Mouse (Mus musculus) forebrain, embryonic 11.5 days (tissue): ENCODE measurements around the gene Dbndd2. TPM values are rescaled to one million over a fixed set of nuclear protein-coding genes. Genes with fewer than 3 reads are reported as not detected.
A peak's percentile ranks its signal among the peaks of the same experiment; 100 is the strongest.

Source experiments
- ATAC-seq: fragments of 200-750 bp; cut with Nextera tagmentation; replicated peaks from 2 replicates; pipeline ENCODE4 v1.8.0; 2017; ENCODE audit warnings: moderate TSS enrichment; ENCODE audit not compliant: low FRiP score
- DNase-seq: peaks from one replicate; pipeline ENCODE4 v3.0.0-alpha.2; 2017; ENCODE audit warnings: low spot score
- H3K27ac ChIP-seq: fragments of 300-500 bp; sonication (generic); 2 replicates; pipeline ENCODE4 v1.5.1; 2014; ENCODE audit warnings: low read depth, low read length
- H3K27me3 ChIP-seq: fragments of 300-500 bp; sonication (generic); 2 replicates; pipeline ENCODE4 v1.6.1; 2014; ENCODE audit warnings: mild to moderate bottlenecking, low read length, mixed read lengths; ENCODE audit not compliant: control insufficient read depth, insufficient read depth
- H3K36me3 ChIP-seq: fragments of 300-500 bp; sonication (generic); 2 replicates; pipeline ENCODE4 v1.6.1; 2014; ENCODE audit warnings: mild to moderate bottlenecking, low read length, moderate library complexity, mixed read lengths; ENCODE audit not compliant: control insufficient read depth, insufficient read depth
- H3K4me1 ChIP-seq: fragments of 300-500 bp; sonication (generic); replicated peaks from 2 replicates; pipeline ENCODE4 v1.6.1; 2014; ENCODE audit warnings: low read length, mixed read lengths; ENCODE audit not compliant: control insufficient read depth, insufficient read depth
- H3K4me2 ChIP-seq: fragments of 300-500 bp; sonication (generic); 2 replicates; pipeline ENCODE4 v1.6.1; 2014; ENCODE audit warnings: low read depth, mild to moderate bottlenecking, low read length, moderate library complexity, mixed read lengths; ENCODE audit not compliant: severe bottlenecking
- H3K4me3 ChIP-seq: fragments of 300-500 bp; sonication (generic); 2 replicates; pipeline ENCODE4 v1.5.1; 2014; ENCODE audit warnings: low read depth, low read length
- H3K9ac ChIP-seq: fragments of 300-500 bp; sonication (generic); 2 replicates; pipeline ENCODE4 v1.6.1; 2014; ENCODE audit warnings: low read length
- H3K9me3 ChIP-seq: fragments of 300-500 bp; sonication (generic); 2 replicates; pipeline ENCODE4 v1.6.1; 2016; ENCODE audit warnings: low read length, mixed read lengths; ENCODE audit not compliant: control insufficient read depth
- WGBS: fragments of 180-500 bp; shearing (Covaris S2); extraction: QIAGEN DNeasy Blood & Tissue Kit; methylation state at CpG from one replicate; pipeline ENCODE4 v1.1.7; 2014; 5-methylcytosine and 5-hydroxymethylcytosine counted together
- polyA plus RNA-seq: library from polyadenylated mRNA; unstranded; fragments of >200 nt; fragmentation: Nextera tagmentation; extraction: Ambion mirVana; gene quantifications from 2 replicates; pipeline ENCODE4 v1.2.1, GENCODE M21; 2014

Dbndd2 gene
- 3.4 and 3.6 TPM in 2 replicates for polyA plus RNA-seq

GRCm38 (mm10) chr2:164485681-164486257, at the start of gene Dbndd2:
Dbndd2 (plus strand) TSS chr2:164486106.
- DNase-seq = peak; percentile 60
- H3K9ac ChIP-seq = peak within 1 kb of the TSS; percentile 75
- 1% methylated on average over 26 of the region's 26 CpGs for WGBS
- H3K4me1 ChIP-seq = peaks cover 6% of the 10 kb centered on the region
- 0 out of 2 replicates have a peak, but pooled peaks have one; percentile 36 for ATAC-seq
- no peaks in the 10 kb centered on the region for H3K9me3 ChIP-seq
- H3K27me3 ChIP-seq = peaks cover 18% of the 10 kb centered on the region
- no peaks in the 10 kb centered on the region for H3K36me3 ChIP-seq
- H3K27ac ChIP-seq = no peak within 1 kb of the TSS
- peak within 1 kb of the TSS; percentile 72 for H3K4me3 ChIP-seq
- H3K4me2 ChIP-seq = peak within 1 kb of the TSS; percentile 99

GRCm38 (mm10) chr2:164436215-164436913, 49.5 kb upstream of the Dbndd2 start:
- H3K4me1 ChIP-seq = peaks cover 3% of the 10 kb centered on the region; the same call in 1 of the 2 replicates
- no peak overlapping the region for H3K9ac ChIP-seq
- H3K9me3 ChIP-seq = no peaks in the 10 kb centered on the region
- H3K27me3 ChIP-seq = peaks cover 2% of the 10 kb centered on the region; the same call in 1 of the 2 replicates
- H3K27ac ChIP-seq = no peak overlapping the region
- no peak for ATAC-seq
- 17% methylated on average over 8 of the region's 8 CpGs for WGBS
- no peak overlapping the region for H3K4me2 ChIP-seq
- no peak overlapping the region for H3K4me3 ChIP-seq
- no peak for DNase-seq
- no peaks in the 10 kb centered on the region for H3K36me3 ChIP-seq

GRCm38 (mm10) chr2:164436961-164437360, 48.9 kb upstream of the Dbndd2 start:
- WGBS = 54% methylated on average over 3 of the region's 3 CpGs
- H3K9me3 ChIP-seq = no peaks in the 10 kb centered on the region
- no peak overlapping the region for H3K4me2 ChIP-seq
- no peak overlapping the region for H3K9ac ChIP-seq
- ATAC-seq = no peak
- no peak for DNase-seq
- peaks cover 5% of the 10 kb centered on the region; the same call in 1 of the 2 replicates for H3K4me1 ChIP-seq
- peaks cover 2% of the 10 kb centered on the region; the same call in 1 of the 2 replicates for H3K27me3 ChIP-seq
- H3K36me3 ChIP-seq = no peaks in the 10 kb centered on the region
- no peak overlapping the region for H3K4me3 ChIP-seq
- H3K27ac ChIP-seq = no peak overlapping the region

GRCm38 (mm10) chr2:164437710-164438109, 48.2 kb upstream of the Dbndd2 start:
- DNase-seq (no peak), ATAC-seq (no peak)
- 85% methylated on average over 6 of the region's 6 CpGs for WGBS
- no peak overlapping the region for H3K9ac ChIP-seq
- H3K27ac ChIP-seq = no peak overlapping the region
- H3K4me1 ChIP-seq = peaks cover 5% of the 10 kb centered on the region; the same call in 1 of the 2 replicates
- H3K9me3 ChIP-seq = no peaks in the 10 kb centered on the region
- no peak overlapping the region for H3K4me3 ChIP-seq
- no peaks in the 10 kb centered on the region for H3K36me3 ChIP-seq
- H3K27me3 ChIP-seq = peaks cover 2% of the 10 kb centered on the region; the same call in 1 of the 2 replicates
- H3K4me2 ChIP-seq = no peak overlapping the region

GRCm38 (mm10) chr2:164438257-164438656, 47.6 kb upstream of the Dbndd2 start:
- Histone ChIP-seq H3K36me3 (no peaks in the 10 kb centered on the region), H3K27ac (no peak overlapping the region), H3K4me2 (no peak overlapping the region), H3K4me3 (no peak overlapping the region), H3K4me1 (peaks cover 6% of the 10 kb centered on the region; the same call in 1 of the 2 replicates), H3K9ac (no peak overlapping the region), H3K9me3 (no peaks in the 10 kb centered on the region), H3K27me3 (peaks cover 2% of the 10 kb centered on the region; the same call in 1 of the 2 replicates)
- DNase-seq (no peak), ATAC-seq (no peak)
- 72% methylated on average over 8 of the region's 8 CpGs for WGBS

- Histone ChIP-seq H3K27me3 (peaks cover 5% of the 10 kb centered on the region; the same call in 1 of the 2 replicates), H3K27ac (no peak overlapping the region), H3K4me1 (peaks cover 11% of the 10 kb centered on the region), H3K36me3 (no peaks in the 10 kb centered on the region), H3K9ac (no peak overlapping the region), H3K4me3 (no peak overlapping the region), H3K4me2 (no peak overlapping the region), H3K9me3 (no peaks in the 10 kb centered on the region)
- 84% methylated on average over 3 of the region's 3 CpGs for WGBS
- DNase-seq = no peak
- ATAC-seq = no peak
Observed at GRCm38 (mm10) chr2:164439001-164439421, 46.9 kb upstream of the Dbndd2 start.

GRCm38 (mm10) chr2:164440314-164440713, 45.6 kb upstream of the Dbndd2 start:
- 81% methylated on average over 5 of the region's 5 CpGs for WGBS
- H3K4me2 ChIP-seq = no peak overlapping the region

GRCm38 (mm10) chr2:164441155-164441554, 44.8 kb upstream of the Dbndd2 start:
- ATAC-seq (no peak), DNase-seq (no peak)
- H3K4me3 ChIP-seq = no peak overlapping the region
- 40% methylated on average over 8 of the region's 8 CpGs for WGBS
- no peaks in the 10 kb centered on the region for H3K36me3 ChIP-seq
- H3K27me3 ChIP-seq = peaks cover 5% of the 10 kb centered on the region; the same call in 1 of the 2 replicates
- no peak overlapping the region for H3K27ac ChIP-seq
- H3K9me3 ChIP-seq = no peaks in the 10 kb centered on the region
- peaks cover 11% of the 10 kb centered on the region for H3K4me1 ChIP-seq
- no peak overlapping the region for H3K4me2 ChIP-seq
- H3K9ac ChIP-seq = no peak overlapping the region

More at GRCm38 (mm10) chr2:164440314-164440713, 45.6 kb upstream of the Dbndd2 start:
- no peak for DNase-seq
- peaks cover 11% of the 10 kb centered on the region for H3K4me1 ChIP-seq
- H3K27ac ChIP-seq = no peak overlapping the region
- H3K36me3 ChIP-seq = no peaks in the 10 kb centered on the region
- no peak overlapping the region for H3K4me3 ChIP-seq
- H3K9ac ChIP-seq = no peak overlapping the region
- H3K27me3 ChIP-seq = peaks cover 5% of the 10 kb centered on the region; the same call in 1 of the 2 replicates
- no peak for ATAC-seq
- H3K9me3 ChIP-seq = no peaks in the 10 kb centered on the region
